In genomic region chr6:71111419-71112113, GRCm38 (mm10) we compare ENCODE assay signal across 15 mouse cellular contexts. TPM values are rescaled to one million over a fixed set of nuclear protein-coding genes. Genes with fewer than 3 reads are reported as not detected.
DNase-seq lines count a peak whose midpoint lies in the region; ATAC-seq and TF ChIP-seq lines count a peak whose summit lies in the region.
"Had no signal": no experiment of that assay in that cellular context is flagged by ENCODE, and none has a peak within 500 bp of the region (broad histone marks: within the 10 kb centered on the region; RNA-seq: fewer than 3 reads in every experiment).

No protein-coding gene starts in this region.

- no peak for TF ChIP-seq CTCF in Patski (IDR thresholded peaks at IDR 0.05)

- POLR2A ChIA-PET in Patski (lab: Charles Lee) = interaction anchor here (0.5 kb wide), 1 partner anchor 273 kb away, joined by 4 read pairs; no protein-coding TSS in a partner anchor

- CTCF ChIA-PET in Patski (lab: Charles Lee) = interaction anchor here (0.9 to 2.3 kb wide), 5 partner anchors 9 to 31 kb away, joined by 3 to 6 read pairs (median 5); no protein-coding TSS in a partner anchor

- no peaks in the 10 kb centered on the region for H3K27me3 ChIP-seq in Patski
- H3K27me3 ChIP-seq: CH12.LX; forebrain, embryonic 15.5 days; limb, embryonic 15.5 days; lung, embryonic 15.5 days had no signal

- in situ Hi-C loops in Patski (cut with MboI; ENCODE audit: low pct_unique_long_range_greater_than_20kb) = no loop called here

- peak; percentile 34 for DNase-seq in kidney, adult 18-20 months
- DNase-seq in kidney, adult 11 months = no peak
- DNase-seq in Patski (ENCODE audit: low read depth, low spot score) = peak; percentile 67
- DNase-seq in adrenal gland, adult 8-10 months = peak; percentile 32
- DNase-seq in cerebellum, postnatal 14 days = peak; percentile 30 to 71
- DNase-seq in urinary bladder, adult 18-20 months (ENCODE audit: low spot score in 2 of 2) = no peak
- DNase-seq in urinary bladder, postnatal 14 days (ENCODE audit: low spot score) = no peak
- DNase-seq: gastrocnemius, postnatal 14 days; layer of hippocampus, postnatal 36 days; spleen, adult 18-20 months had no signal

- ATAC-seq in Patski = peak; percentile 90
- ATAC-seq: forebrain, embryonic 15.5 days had no signal

RNA-seq across cellular contexts. Expression of gene Thnsl2, which starts 32.7 kb away (rescaled TPM):
- polyA plus RNA-seq in Patski (2021) = 0.08 TPM
- total RNA-seq in adrenal gland, adult 8-10 months (2022) = 10 to 100 TPM; 19.0 to 36.9 (median 27.6) TPM
- total RNA-seq: CH12.LX; megakaryocyte-erythroid progenitor cell, adult 5-6 weeks had no signal

Comparison
In these comparisons a context has a peak if more than half of its experiments do, and no peak if none do; other contexts are left out.
1. DNase-seq: peak in kidney, adult 18-20 months (single experiment), Patski (single experiment), adrenal gland, adult 8-10 months (single experiment) and cerebellum, postnatal 14 days (2 of 2); none in kidney, adult 11 months (single experiment), urinary bladder, adult 18-20 months (0 of 2) and urinary bladder, postnatal 14 days (single experiment).